Mouse (Mus musculus) adipocyte (in vitro differentiated cells): ENCODE measurements around the gene Pmm1.
"Not testable (repeated sequence)": the region's sequence is repeated elsewhere in the genome, so short reads cannot be mapped to it uniquely, and the experiment has no call there.

Source experiments
- DNase-seq: peaks from one replicate; pipeline ENCODE4 v3.0.0-alpha.2; 2016; ENCODE audit warnings: low spot score

The Pmm1 gene

DNA sequence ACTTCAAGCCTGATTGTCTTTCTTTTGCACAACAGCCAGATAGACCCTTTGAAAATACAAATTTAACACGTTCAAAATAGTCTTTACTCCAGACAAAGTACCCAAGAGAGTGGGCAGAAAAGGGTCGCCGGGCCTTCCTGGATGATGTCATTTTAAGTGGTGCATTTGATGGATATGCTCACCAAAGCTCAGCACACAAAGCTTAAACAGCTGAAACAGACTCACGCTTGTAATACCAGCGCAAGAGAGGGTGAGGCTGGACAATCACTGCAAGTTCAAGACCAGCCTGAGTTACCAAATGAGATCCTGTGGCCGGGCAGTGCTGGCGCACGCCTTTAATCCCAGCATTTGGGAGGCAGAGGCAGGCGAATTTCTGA, 34.3 kb downstream of the Pmm1 start:
- no peak for DNase-seq

DNA sequence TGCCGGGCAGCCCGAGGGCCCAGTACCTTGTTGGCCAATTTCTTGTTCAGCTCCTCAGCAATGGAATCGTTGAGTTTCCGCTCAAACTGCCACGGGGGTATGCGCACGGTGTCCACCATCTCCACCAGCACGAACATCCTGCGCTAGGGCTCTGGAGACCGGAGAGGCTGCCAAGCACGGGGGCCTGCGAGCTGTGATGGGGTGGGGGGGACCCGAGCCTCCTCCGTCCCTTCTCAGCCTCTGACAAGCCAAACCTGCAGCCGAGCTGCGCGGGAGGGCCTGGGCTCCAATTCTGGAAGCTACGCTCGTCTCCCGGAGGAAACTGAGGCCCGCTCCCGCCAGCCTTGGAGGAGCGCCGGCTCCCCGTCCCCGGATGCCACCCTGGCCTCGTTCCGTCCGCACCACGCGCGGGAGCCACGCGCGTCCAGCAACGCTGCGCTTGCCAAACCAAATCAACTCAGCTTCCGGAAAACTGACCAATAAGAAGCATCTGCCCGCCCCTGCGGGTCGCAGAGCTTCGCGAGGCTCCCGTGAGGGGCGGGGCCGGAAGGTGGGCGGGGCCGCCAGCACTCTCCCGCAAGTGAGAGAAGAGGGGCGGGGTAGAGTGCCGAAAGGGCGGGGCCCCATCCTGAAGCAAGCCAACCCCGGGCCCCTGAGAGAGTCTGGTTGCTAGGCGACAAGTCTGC, 34.8 kb downstream of the Pmm1 start, which contains the start of gene Polr3h:
TSS of gene Polr3h (minus strand) at position 481 of the 686 bp plus-strand sequence.
- peak; percentile 99 for DNase-seq

DNA sequence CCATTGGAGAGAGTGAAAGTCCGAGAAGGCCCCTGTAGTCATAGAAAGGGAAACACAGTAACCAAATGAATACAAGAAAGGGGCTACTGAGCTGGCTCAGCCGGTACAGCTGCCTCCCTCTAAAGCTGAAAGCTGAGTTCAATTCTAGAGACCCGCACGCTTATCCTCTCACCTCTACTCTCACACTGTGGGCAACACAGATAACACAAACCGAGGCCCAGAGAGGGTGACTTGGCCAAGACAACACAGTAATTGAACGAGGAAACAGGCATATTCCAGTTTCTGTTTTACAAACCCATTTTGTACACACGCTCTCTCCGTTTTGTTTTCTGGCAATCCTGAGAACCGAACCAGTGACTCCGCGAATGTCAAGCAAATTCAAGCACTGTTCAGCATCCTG, 35.8 kb downstream of the Pmm1 start:
- peak; percentile 28 for DNase-seq

DNA sequence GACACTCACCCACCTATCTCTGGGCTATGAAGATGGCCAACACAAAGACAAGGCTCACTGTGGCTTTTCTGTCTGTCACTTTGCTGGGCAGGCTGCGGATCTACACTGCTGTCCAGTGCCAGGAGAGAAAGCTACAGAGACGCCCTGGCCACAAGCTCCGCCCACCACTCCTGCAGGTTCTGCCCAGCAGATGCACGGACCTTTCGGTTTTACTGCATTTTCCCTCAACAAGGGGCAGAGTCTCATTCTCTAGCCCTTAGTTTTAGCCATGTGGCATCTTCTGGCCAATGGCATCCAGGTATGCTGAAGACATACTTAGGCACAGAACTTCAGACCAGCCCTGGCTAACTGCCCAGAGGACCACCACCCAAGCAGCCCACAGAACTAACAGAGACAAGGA, 39.5 kb downstream of the Pmm1 start:
- DNase-seq: no peak

DNA sequence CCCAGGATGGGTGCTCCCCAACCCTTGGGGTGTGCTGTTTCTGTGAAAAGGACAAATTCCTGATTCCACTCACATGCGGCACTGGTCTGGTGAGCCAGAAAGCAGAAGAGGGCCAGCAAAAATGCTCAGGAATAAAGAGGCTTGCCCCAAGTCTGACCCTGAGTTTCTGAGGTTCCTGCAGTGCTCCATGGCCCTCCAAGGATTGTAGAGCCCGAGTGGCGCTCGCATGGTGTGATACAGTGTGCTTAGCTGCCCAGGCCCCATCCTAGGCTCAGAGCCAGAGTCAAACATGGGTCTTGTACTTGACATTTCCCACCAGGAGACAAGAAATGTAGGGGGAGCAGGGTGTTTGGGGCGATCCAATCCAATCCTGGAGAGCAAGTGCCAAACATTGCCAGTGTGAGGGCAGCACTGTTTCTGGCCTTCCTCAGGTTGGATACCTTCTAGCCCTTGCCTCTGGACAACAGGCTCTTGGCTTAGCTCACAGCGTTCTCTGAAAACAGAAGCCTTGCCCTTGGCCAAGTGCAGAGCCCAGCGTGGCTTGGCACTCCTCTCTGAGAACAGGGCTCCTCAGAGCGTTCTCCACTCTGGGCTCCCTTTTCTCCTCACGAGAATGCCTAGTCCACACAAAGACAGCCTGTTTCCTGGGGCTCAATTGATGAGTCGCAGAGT, 40.0 kb downstream of the Pmm1 start:
- peak; percentile 29 for DNase-seq

DNA sequence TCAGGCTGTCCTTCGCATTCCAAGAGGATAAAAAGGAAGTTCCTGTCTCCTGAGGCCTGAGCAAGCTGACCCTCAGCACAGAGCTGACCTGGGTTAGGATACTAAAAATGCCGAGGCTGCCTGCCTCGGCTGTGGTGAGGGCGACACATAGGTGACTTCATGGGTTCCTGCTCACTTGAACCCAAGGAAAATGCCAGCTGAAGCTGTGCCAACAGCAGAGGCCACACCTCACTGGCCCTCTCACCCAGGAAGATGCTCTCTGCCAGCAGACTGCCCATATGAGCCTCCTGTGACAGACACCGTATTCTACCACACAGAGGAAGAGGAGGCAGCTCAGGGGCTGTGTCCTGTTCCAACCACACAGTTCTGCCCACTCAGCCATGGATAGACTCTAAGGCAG, 41.7 kb downstream of the Pmm1 start:
- peak; percentile 24 for DNase-seq

DNA sequence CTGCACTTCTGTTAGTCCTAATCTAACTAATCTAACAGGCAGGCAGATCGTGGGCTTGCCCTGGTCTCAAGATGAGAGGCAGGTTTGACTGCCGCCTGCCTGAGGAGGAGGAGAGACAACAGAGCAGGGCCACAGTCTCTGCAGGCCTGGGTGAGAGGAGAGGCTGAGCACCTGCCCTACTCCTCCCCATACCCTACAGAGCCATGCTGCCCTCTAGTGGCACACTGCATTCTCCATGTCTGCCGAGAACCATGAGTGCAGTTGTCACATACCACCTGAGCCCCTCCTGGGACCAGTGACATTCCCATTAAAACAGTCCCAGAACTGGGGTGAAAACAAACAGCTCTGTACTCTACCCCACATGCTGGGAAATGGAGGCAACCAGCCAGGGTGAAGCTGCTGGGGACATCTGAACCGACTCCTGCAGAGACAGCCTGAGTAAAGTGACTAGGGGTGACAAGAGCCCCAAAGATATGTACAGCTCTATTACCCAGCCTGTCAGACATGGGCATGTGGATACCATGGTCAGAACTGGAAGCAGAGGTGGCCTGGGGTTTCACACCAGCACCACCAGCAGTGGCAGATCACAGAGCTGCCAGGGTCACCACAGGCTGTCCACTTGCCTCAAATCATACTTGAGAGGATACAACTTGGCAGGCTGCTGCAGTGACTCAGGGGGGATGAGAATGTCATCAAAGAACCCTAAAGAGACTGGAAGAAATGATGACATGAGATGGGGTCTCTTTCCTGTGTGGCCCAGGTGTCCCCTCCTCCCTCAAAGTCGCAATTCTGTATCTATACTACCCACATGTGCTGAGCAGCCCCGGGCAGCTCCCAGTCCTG, 42.9 kb downstream of the Pmm1 start:
- DNase-seq: peak; percentile 72

DNA sequence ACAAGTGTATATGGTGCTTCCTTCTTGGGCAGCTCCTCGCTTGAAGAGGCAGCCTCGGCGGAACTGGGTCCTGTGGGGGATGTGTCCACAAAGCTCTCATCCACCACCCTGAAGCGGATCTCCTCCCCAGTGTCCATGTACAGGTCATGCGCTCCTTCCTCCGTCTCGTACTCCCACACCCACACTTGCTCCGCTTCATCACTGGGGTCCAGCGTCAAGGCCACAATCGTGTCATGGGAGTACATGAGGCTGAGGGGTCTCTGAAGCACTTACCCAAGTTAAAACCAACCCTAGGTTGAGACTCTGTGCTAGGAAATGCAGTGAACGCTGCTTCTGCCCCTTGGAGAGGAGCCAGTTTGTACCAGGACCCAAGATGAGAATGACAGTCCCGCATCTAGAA, 43.5 kb downstream of the Pmm1 start:
- DNase-seq: no peak

DNA sequence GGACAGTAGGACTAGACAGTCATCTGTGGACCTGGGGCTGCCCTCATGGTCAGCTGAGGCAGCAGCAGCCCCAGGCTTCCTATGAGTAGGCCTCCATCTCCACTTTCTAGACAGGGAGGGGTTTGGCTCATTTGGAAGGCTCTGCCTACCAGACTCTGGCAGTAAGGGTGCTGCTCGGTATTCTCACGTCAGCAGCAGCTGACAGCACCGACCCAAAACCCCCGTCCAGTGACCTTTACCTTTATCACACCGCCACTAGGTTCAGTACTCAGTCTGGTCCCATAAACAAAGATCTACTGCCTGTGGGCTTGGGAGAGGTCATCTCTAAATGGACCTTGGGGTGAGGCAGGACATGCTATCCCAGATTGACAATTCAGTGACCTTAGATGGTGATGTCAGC, 45.1 kb downstream of the Pmm1 start:
- DNase-seq: no peak

DNA sequence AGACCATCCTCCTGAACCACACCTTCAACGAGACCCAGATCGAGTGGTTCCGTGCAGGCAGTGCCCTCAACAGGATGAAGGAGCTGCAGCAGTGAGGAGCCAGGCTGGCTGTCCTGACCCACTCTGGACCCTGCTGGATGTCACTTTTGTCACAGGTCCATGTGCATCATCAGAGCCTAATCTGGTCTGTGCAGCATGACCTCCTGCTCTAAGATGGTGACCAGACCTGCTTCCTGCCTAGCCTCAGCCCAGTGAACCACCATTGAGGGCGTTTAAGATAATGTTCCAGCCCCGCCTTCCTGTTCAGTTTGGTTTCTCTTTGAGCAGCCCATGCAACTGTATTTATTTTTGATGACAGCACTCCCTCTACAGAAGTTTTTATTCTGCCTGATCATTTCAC, 46.1 kb downstream of the Pmm1 start:
- DNase-seq: no peak

DNA sequence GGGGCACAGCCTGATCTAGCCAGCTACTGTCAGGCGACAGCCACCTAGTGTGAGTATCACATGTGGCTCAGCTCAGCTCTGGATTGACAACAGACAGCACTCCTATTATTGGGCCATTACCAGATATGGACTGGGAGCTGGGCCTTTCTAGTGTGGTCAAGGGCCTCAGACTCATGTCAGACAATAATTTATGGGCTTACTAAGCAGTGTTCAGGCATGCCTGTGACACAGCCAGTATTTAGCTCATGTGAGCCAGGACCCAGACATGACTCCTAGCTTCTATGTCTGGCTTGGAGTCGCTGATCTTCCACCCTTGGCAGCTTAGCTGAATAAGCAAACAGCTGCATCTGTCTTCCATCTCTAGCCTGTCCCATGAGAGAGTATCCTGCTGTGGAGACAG, 48.2 kb downstream of the Pmm1 start:
- DNase-seq: peak; percentile 70

DNA sequence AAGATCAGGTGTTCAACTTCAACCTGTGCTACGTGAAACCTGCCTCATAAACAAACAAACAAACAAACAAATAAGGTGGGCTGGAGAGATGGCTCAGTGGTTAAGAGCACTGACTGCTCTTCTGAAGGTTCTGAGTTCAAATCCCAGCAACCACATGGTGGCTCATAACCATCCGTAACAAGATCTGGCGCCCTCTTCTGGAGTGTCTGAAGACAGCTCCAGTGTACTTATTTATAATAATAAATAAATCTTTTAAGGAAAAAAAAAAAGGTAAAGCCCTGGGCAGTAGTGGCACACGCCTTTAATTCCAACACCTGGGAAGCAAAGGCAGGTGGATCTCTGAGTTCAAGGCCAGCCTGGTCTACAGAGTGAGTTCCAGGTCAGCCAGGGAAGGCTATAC, 52.0 kb downstream of the Pmm1 start:
- DNase-seq: not testable (repeated sequence)

DNA sequence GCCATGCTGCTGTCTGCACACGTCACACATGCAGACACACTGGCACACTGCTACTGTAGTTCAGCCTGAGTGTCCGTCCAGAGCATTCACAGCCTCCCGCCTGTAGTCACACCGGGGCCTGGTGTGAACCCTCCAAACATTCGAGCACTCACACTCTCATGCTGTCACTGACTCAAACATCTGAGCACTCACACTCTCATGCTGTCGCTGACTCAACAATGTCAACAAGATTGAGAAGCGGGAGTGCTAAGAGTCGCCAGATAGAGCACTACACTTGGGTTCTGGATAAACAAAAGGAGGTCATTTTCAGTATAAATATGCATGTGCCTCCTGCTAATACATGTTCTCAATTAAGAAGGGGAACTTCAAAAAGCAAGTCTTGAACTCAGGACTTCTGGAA, 52.8 kb downstream of the Pmm1 start:
- no peak for DNase-seq

DNA sequence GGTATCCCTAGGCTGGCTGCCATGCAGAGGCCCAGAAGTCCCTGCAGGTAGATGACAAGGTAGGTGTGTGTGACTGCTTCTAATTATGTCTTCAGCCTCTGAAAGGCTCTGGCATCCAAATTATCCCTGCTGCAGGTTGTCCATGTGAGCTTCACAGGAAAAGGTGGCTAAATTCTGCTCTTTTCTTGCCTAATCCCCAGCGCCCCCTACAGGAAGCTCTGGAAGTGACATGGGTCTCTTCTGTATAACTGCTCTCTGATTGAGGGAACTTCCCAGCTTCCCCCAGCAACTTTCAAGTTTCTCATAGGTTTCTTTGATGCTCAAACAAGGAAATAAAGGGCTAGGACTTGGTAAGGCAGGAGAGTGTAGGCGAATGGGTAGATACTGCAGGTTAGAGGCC, 55.8 kb downstream of the Pmm1 start:
- peak; percentile 69 for DNase-seq
